Mouse (Mus musculus): ENCODE data around the gene Gm21885. TPM values are rescaled to one million over a fixed set of nuclear protein-coding genes. Genes with fewer than 3 reads are reported as not detected.
A peak's percentile ranks its signal among the peaks of the same experiment; 100 is the strongest.

Gm21885 gene
- polyA plus RNA-seq, 1 experiment from 2014 or later: not detected

DNA sequence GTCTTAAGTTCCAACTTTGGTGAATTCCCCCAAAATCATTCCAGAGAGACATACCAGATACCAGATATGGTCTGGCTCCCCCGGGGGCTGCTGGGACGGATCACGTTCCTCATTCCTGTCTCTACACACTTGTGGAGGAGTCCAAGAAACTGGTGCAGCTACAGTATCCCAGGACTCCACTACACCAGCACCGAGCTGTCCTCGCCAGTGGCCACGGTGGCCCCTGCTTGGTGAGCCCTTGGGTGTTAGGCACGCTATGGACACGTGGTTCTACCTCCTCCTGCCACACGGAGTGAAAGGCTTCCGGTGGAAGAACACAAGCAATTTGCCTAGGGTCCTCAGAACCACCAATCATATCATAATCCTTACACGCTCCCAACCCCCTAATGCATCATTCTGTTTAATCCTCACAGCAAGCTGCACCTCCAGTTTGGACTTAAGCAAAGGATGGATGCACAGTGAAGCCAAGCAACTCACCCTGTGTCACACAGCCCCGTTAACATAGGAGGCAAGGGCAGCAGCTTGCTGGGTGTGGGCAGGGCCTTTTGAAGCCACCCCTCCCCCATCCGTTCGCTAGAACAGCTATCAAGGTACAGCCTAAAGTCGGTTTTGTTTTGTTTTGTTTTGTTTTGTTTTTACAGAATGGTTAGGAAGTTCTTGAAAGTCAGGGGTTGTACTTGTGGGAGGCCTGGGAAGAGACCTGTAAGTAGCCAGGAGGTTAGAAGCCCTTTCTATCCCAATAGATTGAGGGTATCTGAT, 38.1 kb upstream of the Gm21885 start:
- H3K27ac ChIP-seq (ENCODE audit: low read depth, low read length): no peak overlapping the region
- H3K36me3 ChIP-seq (ENCODE audit: control insufficient read depth, insufficient read depth, low read length): no peaks in the 10 kb centered on the region
- H3K4me2 ChIP-seq (ENCODE audit: low read depth): peak overlapping the region; percentile 54
- H3K9me3 ChIP-seq (ENCODE audit: control insufficient read depth, low read length): no peaks in the 10 kb centered on the region
- peaks cover 23% of the 10 kb centered on the region for H3K4me1 ChIP-seq (ENCODE audit: control insufficient read depth, insufficient read depth, low read length)
- no peak overlapping the region for H3K4me3 ChIP-seq (ENCODE audit: low read depth, low read length)
- no peak overlapping the region for H3K9ac ChIP-seq (ENCODE audit: low read length)
- ATAC-seq (ENCODE audit: insufficient read depth, low FRiP score, low TSS enrichment) (no peak), DNase-seq (ENCODE audit: low spot score) (no peak)
- 0 out of 2 replicates have a peak, but pooled peaks cover 3% of the 10 kb centered on the region for H3K27me3 ChIP-seq (ENCODE audit: control insufficient read depth, insufficient read depth, low read length)
- WGBS: 38% methylated on average over 15 of the region's 15 CpGs

DNA sequence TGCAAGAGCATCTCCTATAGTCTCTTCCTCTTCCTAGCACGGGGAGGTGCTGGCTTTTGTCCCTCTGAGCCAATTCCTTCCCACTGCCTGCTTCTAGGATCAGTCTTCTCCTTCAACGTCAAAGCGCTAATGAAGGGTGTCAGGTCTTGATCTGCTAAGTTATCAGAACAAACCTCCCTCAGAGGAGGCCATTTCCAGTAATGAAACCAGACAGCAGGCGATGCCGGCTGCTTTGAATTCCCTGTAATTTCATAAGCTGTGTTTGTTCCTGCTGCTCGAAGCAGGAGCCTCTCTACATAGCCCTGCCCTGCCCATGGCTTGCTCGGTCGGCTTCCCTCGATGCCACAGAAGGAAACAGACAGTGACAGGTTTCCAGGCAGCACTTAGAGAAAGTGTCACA, 37.3 kb upstream of the Gm21885 start:
- DNase-seq (ENCODE audit: low spot score) (no peak), ATAC-seq (ENCODE audit: insufficient read depth, low FRiP score, low TSS enrichment) (no peak)
- Histone ChIP-seq H3K4me1 (ENCODE audit: control insufficient read depth, insufficient read depth, low read length) (peaks cover 23% of the 10 kb centered on the region), H3K4me3 (ENCODE audit: low read depth, low read length) (no peak overlapping the region), H3K9me3 (ENCODE audit: control insufficient read depth, low read length) (no peaks in the 10 kb centered on the region), H3K4me2 (ENCODE audit: low read depth) (no peak overlapping the region), H3K27ac (ENCODE audit: low read depth, low read length) (no peak overlapping the region), H3K9ac (ENCODE audit: low read length) (no peak overlapping the region), H3K36me3 (ENCODE audit: control insufficient read depth, insufficient read depth, low read length) (no peaks in the 10 kb centered on the region), H3K27me3 (ENCODE audit: control insufficient read depth, insufficient read depth, low read length) (0 out of 2 replicates have a peak, but pooled peaks cover 3% of the 10 kb centered on the region)
- WGBS: 78% methylated on average over 9 of the region's 9 CpGs

DNA sequence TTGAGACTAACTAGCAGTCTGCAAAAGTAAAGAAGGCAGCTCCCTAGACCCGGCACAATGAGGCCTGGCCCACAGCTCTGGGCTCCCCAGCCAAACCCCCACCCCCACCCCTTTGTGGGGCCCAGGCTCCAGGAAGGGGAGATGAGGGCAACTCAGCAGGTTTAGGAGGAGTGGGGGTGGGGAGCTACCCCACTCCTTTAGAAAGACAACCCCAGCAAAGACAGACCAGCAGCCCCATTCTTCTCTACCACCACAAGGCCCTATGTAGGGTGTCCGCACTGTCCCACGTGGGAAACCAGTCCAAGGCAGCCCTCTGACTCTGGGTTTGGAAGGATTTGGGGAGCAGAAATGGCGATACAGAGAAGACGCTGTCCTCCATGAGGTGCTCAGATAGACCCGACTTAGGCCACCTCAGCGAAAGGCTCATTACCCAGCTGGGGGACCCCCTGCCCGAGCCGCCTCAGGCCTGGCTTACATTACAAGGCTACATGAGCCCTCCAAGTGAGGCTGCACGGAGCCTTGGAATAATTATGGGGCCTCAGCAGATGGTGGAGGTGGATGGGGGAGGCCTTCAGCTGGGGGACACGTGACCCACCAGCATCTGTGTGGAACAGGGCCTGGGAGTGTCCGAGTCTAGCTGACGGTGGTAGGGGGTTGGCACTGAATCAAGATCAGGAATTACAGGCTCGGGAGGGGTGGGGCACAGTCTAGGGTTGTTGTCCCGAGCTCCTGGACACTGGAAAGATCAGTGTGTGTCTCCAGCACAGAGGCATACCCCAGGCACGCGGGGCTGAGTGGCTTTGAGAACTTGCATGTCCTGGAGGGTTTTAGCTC, 35.5 kb upstream of the Gm21885 start, which contains the start of gene Wfikkn2:
Gene Wfikkn2 (minus strand): TSS at position 51 of the 834 bp plus-strand sequence.
- Histone ChIP-seq H3K9ac (ENCODE audit: low read length) (no peak within 1 kb of the TSS), H3K27me3 (ENCODE audit: control insufficient read depth, insufficient read depth, low read length) (0 out of 2 replicates have a peak, but pooled peaks cover 3% of the 10 kb centered on the region), H3K4me3 (ENCODE audit: low read depth, low read length) (no peak within 1 kb of the TSS), H3K36me3 (ENCODE audit: control insufficient read depth, insufficient read depth, low read length) (no peaks in the 10 kb centered on the region), H3K4me1 (ENCODE audit: control insufficient read depth, insufficient read depth, low read length) (peaks cover 20% of the 10 kb centered on the region), H3K9me3 (ENCODE audit: control insufficient read depth, low read length) (no peaks in the 10 kb centered on the region), H3K27ac (ENCODE audit: low read depth, low read length) (peak within 1 kb of the TSS; percentile 44), H3K4me2 (ENCODE audit: low read depth) (no peak within 1 kb of the TSS)
- WGBS: 47% methylated on average over 16 of the region's 17 CpGs
- ATAC-seq (ENCODE audit: insufficient read depth, low FRiP score, low TSS enrichment) (peak; percentile 60), DNase-seq (ENCODE audit: low spot score) (peak; percentile 67)

DNA sequence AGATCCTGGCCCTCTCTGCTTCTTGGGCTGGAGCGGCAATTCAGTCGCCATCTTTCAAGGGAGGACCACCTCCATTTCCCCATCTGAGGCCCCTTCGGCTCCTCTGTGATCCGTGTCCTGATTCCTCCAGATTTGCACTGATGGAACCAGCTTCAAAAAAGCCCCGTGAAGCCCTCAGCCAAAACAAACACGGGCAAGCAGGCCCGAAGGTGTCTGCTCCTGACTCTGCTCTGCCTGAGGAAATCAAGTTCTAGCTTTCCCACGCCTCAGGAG, 34.9 kb upstream of the Gm21885 start:
- Histone ChIP-seq H3K4me2 (ENCODE audit: low read depth) (no peak overlapping the region), H3K9me3 (ENCODE audit: control insufficient read depth, low read length) (no peaks in the 10 kb centered on the region), H3K27ac (ENCODE audit: low read depth, low read length) (peak overlapping the region; percentile 44), H3K9ac (ENCODE audit: low read length) (no peak overlapping the region), H3K36me3 (ENCODE audit: control insufficient read depth, insufficient read depth, low read length) (no peaks in the 10 kb centered on the region), H3K4me3 (ENCODE audit: low read depth, low read length) (no peak overlapping the region), H3K27me3 (ENCODE audit: control insufficient read depth, insufficient read depth, low read length) (0 out of 2 replicates have a peak, but pooled peaks cover 3% of the 10 kb centered on the region), H3K4me1 (ENCODE audit: control insufficient read depth, insufficient read depth, low read length) (peaks cover 20% of the 10 kb centered on the region)
- peak; percentile 39 for DNase-seq (ENCODE audit: low spot score)
- 66% methylated on average over 8 of the region's 8 CpGs for WGBS
- no peak for ATAC-seq (ENCODE audit: insufficient read depth, low FRiP score, low TSS enrichment)

DNA sequence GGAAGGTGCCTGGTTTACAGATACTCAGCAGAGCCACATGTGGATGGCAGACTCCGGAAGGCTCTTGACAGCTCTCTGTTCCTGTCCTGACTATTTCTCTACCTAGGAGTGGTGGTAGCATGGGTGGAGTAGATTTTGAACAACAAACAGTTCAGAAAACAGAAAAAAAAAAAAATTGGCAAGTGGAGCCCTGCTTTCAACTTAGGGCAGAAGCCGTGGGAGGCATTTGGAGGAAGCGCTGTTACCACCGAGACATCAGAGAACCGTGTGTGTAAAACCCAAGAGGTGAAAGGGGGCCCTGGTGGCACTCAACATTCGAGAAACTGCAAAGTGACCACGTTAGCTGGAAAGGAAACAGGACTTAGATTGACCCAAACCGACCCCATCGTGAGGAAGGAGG, 28.5 kb upstream of the Gm21885 start:
- Histone ChIP-seq H3K9ac (ENCODE audit: low read length) (no peak overlapping the region), H3K4me2 (ENCODE audit: low read depth) (no peak overlapping the region), H3K9me3 (ENCODE audit: control insufficient read depth, low read length) (no peaks in the 10 kb centered on the region), H3K4me3 (ENCODE audit: low read depth, low read length) (no peak overlapping the region), H3K4me1 (ENCODE audit: control insufficient read depth, insufficient read depth, low read length) (no peaks in the 10 kb centered on the region), H3K27ac (ENCODE audit: low read depth, low read length) (no peak overlapping the region), H3K36me3 (ENCODE audit: control insufficient read depth, insufficient read depth, low read length) (no peaks in the 10 kb centered on the region), H3K27me3 (ENCODE audit: control insufficient read depth, insufficient read depth, low read length) (no peaks in the 10 kb centered on the region)
- 83% methylated on average over 9 of the region's 9 CpGs for WGBS
- no peak for DNase-seq (ENCODE audit: low spot score)
- no peak for ATAC-seq (ENCODE audit: insufficient read depth, low FRiP score, low TSS enrichment)

DNA sequence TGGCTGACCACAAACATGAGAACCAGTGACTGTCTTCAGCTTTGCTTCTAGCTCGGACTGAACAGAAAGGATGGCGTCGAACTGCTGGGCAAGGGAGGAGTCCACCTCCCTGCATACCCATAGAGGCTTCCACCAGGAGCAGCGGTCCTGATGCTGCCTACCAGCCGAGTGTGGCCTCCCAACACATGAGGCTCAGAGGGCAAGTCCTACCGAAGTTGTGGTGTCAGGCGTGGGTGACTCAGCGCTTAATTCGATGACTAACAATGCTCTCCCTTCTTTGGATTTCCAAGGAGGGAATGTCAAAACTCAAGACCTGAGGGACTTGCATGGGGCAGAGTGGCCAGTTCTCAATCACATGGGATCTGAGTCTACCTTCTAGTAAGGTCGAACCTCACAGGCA, 28.0 kb upstream of the Gm21885 start:
- Histone ChIP-seq H3K36me3 (ENCODE audit: control insufficient read depth, insufficient read depth, low read length) (no peaks in the 10 kb centered on the region), H3K27ac (ENCODE audit: low read depth, low read length) (no peak overlapping the region), H3K4me2 (ENCODE audit: low read depth) (no peak overlapping the region), H3K9ac (ENCODE audit: low read length) (no peak overlapping the region), H3K4me1 (ENCODE audit: control insufficient read depth, insufficient read depth, low read length) (no peaks in the 10 kb centered on the region), H3K4me3 (ENCODE audit: low read depth, low read length) (no peak overlapping the region), H3K27me3 (ENCODE audit: control insufficient read depth, insufficient read depth, low read length) (no peaks in the 10 kb centered on the region), H3K9me3 (ENCODE audit: control insufficient read depth, low read length) (no peaks in the 10 kb centered on the region)
- ATAC-seq (ENCODE audit: insufficient read depth, low FRiP score, low TSS enrichment) (no peak), DNase-seq (ENCODE audit: low spot score) (no peak)
- WGBS: 93% methylated on average over 10 of the region's 10 CpGs

DNA sequence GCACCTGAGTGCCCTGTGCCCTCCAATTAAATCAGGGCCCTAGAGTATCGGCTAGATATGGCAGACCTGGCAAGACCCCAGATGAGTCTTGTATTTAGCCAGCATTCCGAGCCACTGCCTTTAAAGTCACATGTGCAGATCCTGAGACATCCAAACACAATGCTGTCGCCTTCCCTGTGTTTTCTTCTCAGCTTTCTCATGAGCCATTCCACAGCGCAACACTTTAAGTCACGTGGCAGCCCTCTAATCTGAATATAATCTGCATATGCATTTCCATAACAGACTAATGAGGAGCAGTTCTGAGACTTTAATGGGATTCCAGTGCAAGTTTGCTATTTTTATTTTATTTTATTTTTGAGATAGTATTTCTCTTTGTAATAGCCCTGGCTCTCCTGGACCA, 25.9 kb upstream of the Gm21885 start:
- DNase-seq (ENCODE audit: low spot score): no peak
- H3K4me1 ChIP-seq (ENCODE audit: control insufficient read depth, insufficient read depth, low read length): no peaks in the 10 kb centered on the region
- no peak overlapping the region for H3K27ac ChIP-seq (ENCODE audit: low read depth, low read length)
- ATAC-seq (ENCODE audit: insufficient read depth, low FRiP score, low TSS enrichment): no peak
- H3K27me3 ChIP-seq (ENCODE audit: control insufficient read depth, insufficient read depth, low read length): no peaks in the 10 kb centered on the region
- 78% methylated on average over 5 of the region's 5 CpGs for WGBS
- H3K9me3 ChIP-seq (ENCODE audit: control insufficient read depth, low read length): no peaks in the 10 kb centered on the region
- no peak overlapping the region for H3K4me2 ChIP-seq (ENCODE audit: low read depth)
- H3K9ac ChIP-seq (ENCODE audit: low read length): no peak overlapping the region
- H3K4me3 ChIP-seq (ENCODE audit: low read depth, low read length): no peak overlapping the region
- no peaks in the 10 kb centered on the region for H3K36me3 ChIP-seq (ENCODE audit: control insufficient read depth, insufficient read depth, low read length)

DNA sequence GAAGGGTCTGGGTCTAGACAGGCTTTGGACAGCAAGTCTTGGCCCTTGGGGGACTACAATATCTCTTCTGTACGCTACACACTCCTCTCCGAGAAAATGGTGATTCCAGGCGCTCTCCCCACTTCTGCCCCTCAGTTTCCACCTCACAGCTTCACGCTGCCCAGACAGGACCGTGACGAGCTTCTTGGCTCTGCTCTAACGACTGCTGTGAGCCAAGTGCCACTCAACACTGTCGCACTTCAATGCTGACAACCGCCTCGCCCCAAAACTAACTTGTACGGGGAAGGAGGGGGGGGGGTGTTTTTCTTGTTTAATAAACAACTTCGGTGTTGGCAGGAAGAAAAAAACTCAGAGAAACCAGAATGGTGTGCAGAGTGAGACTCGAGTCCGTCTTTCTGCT, 23.7 kb upstream of the Gm21885 start:
- no peak overlapping the region for H3K4me2 ChIP-seq (ENCODE audit: low read depth)
- H3K4me3 ChIP-seq (ENCODE audit: low read depth, low read length): no peak overlapping the region
- H3K27me3 ChIP-seq (ENCODE audit: control insufficient read depth, insufficient read depth, low read length): no peaks in the 10 kb centered on the region
- H3K27ac ChIP-seq (ENCODE audit: low read depth, low read length): no peak overlapping the region
- no peak for ATAC-seq (ENCODE audit: insufficient read depth, low FRiP score, low TSS enrichment)
- no peaks in the 10 kb centered on the region for H3K36me3 ChIP-seq (ENCODE audit: control insufficient read depth, insufficient read depth, low read length)
- H3K4me1 ChIP-seq (ENCODE audit: control insufficient read depth, insufficient read depth, low read length): no peaks in the 10 kb centered on the region
- no peaks in the 10 kb centered on the region for H3K9me3 ChIP-seq (ENCODE audit: control insufficient read depth, low read length)
- DNase-seq (ENCODE audit: low spot score): no peak
- 80% methylated on average over 14 of the region's 14 CpGs for WGBS
- H3K9ac ChIP-seq (ENCODE audit: low read length): no peak overlapping the region

DNA sequence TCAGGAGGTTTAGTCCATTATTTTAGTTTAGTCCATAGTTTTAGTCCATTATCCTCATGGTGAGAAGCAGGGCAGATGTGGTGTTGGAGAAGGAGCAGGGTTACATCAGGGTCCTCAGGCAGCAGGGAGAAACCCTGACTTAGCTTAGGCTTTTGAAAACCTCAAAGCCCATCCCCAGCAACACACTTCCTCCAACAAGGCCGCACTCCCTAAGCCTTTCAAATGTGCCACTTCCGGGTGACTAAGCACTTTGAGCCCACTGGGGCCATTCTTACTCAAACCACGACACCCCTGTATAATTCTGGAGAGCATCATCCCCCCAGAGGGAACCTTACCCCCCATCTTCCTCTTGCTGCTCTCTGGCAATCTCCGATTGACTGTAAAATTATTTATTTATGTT, 21.9 kb upstream of the Gm21885 start:
- Histone ChIP-seq H3K9ac (ENCODE audit: low read length) (no peak overlapping the region), H3K9me3 (ENCODE audit: control insufficient read depth, low read length) (no peaks in the 10 kb centered on the region), H3K27ac (ENCODE audit: low read depth, low read length) (no peak overlapping the region), H3K4me1 (ENCODE audit: control insufficient read depth, insufficient read depth, low read length) (no peaks in the 10 kb centered on the region), H3K4me3 (ENCODE audit: low read depth, low read length) (no peak overlapping the region), H3K36me3 (ENCODE audit: control insufficient read depth, insufficient read depth, low read length) (no peaks in the 10 kb centered on the region), H3K4me2 (ENCODE audit: low read depth) (no peak overlapping the region), H3K27me3 (ENCODE audit: control insufficient read depth, insufficient read depth, low read length) (no peaks in the 10 kb centered on the region)
- DNase-seq (ENCODE audit: low spot score) (no peak), ATAC-seq (ENCODE audit: insufficient read depth, low FRiP score, low TSS enrichment) (no peak)
- WGBS: 66% methylated on average over 4 of the region's 4 CpGs

Data from neural tube, embryonic 11.5 days (tissue).